Mouse (Mus musculus) heart, embryonic 15.5 days (tissue): ENCODE results near the gene Dhx34. TPM values are rescaled to one million over a fixed set of nuclear protein-coding genes. Genes with fewer than 3 reads are reported as not detected.

Experiments
- ATAC-seq: fragments of 200-750 bp; cut with Nextera tagmentation; replicated peaks from 2 replicates; pipeline ENCODE4 v1.8.0; 2017; ENCODE audit warnings: low read depth, moderate TSS enrichment; ENCODE audit not compliant: insufficient number of reproducible peaks, insufficient read depth, low FRiP score
- H3K27ac ChIP-seq: fragments of 300-500 bp; sonication (generic); 2 replicates; pipeline ENCODE4 v1.5.1; 2015; ENCODE audit warnings: mild to moderate bottlenecking, inconsistent platforms
- H3K27me3 ChIP-seq: fragments of 300-500 bp; sonication (generic); 2 replicates; pipeline ENCODE4 v1.6.1; 2015; ENCODE audit warnings: inconsistent platforms
- H3K36me3 ChIP-seq: fragments of 300-500 bp; sonication (generic); 2 replicates; pipeline ENCODE4 v1.6.1; 2015; ENCODE audit warnings: mild to moderate bottlenecking, inconsistent platforms
- H3K4me1 ChIP-seq: fragments of 300-500 bp; sonication (generic); replicated peaks from 2 replicates; pipeline ENCODE4 v1.6.1; 2015; ENCODE audit warnings: inconsistent platforms
- H3K4me2 ChIP-seq: fragments of 300-500 bp; sonication (generic); 2 replicates; pipeline ENCODE4 v1.6.1; 2015; ENCODE audit warnings: inconsistent platforms, mild to moderate bottlenecking, moderate library complexity
- H3K4me3 ChIP-seq: fragments of 300-500 bp; sonication (generic); 2 replicates; pipeline ENCODE4 v1.5.1; 2015; ENCODE audit warnings: mild to moderate bottlenecking, inconsistent platforms
- H3K9ac ChIP-seq: fragments of 300-500 bp; sonication (generic); 2 replicates; pipeline ENCODE4 v1.6.1; 2015; ENCODE audit warnings: mild to moderate bottlenecking, inconsistent platforms
- H3K9me3 ChIP-seq: fragments of 300-500 bp; sonication (generic); replicated peaks from 2 replicates; pipeline ENCODE4 v1.6.1; 2016; ENCODE audit warnings: inconsistent platforms
- whole genome bisulfite sequencing: fragments of 180-500 bp; shearing (Covaris S2); methylation state at CpG from one replicate; pipeline ENCODE4 v1.1.7; 2015; ENCODE audit warnings: mixed read lengths; 5-methylcytosine and 5-hydroxymethylcytosine counted together
- polyA plus RNA-seq: library from polyadenylated mRNA; unstranded; fragments of >200 nt; fragmentation: Nextera tagmentation; extraction: Ambion mirVana; gene quantifications from 2 replicates; pipeline ENCODE4 v1.2.1, GENCODE M21; 2015

Gene Dhx34
- polyA plus RNA-seq, 1 experiment from 2014 or later: 7.6 TPM

DNA sequence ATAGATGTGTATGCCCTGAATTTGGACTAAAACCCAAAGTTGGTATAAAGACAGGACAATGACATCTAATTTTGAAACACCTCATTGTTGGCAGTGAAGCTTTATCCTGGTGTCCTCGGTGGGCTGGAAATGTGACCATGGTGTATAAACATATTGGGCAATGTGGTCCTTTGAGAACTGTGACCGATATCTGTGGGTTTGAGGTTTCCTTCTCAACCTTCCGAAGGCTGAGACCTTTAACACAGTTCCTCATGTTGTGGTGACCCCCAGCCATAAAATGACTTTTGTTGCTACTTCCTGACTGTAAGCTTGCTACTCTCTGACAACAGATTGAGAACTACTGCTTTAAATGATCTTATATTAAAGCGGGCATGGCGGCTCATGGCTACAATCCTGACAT is 28.9 kb upstream of the Dhx34 start:
- no peak for ATAC-seq
- H3K36me3 ChIP-seq: no peaks in the 10 kb centered on the region
- no peak overlapping the region for H3K4me3 ChIP-seq

DNA sequence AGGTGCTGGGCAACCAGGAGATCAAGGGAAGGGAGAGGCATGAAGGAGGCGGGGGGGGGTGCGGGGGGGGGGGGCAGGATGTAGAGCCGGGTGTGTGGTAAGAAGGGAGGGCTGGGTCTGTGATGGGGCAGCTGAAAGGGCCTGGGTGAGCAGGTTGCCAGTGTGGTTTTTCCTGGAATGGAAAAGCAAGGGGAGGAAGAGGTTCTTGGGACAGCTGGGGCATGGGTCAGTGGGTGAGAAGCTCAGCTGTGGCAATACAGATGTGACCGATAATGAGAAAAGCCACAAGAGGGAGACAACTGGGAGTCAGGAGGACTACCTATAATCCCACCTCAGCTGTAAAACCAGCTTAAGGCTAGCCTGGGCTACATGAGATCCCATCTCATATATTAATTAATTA is 24.1 kb upstream of the Dhx34 start:
- Histone ChIP-seq H3K9me3 (no peaks in the 10 kb centered on the region), H3K4me1 (no peaks in the 10 kb centered on the region), H3K27me3 (no peaks in the 10 kb centered on the region), H3K36me3 (no peaks in the 10 kb centered on the region), H3K4me2 (no peak overlapping the region), H3K9ac (no peak overlapping the region), H3K27ac (no peak overlapping the region), H3K4me3 (no peak overlapping the region)
- WGBS: 58% methylated on average over 1 of the region's 4 CpGs
- ATAC-seq: no peak

More for the DNA sequence above, 28.9 kb upstream of the Dhx34 start:
- H3K4me1 ChIP-seq: no peaks in the 10 kb centered on the region
- H3K9me3 ChIP-seq: no peaks in the 10 kb centered on the region
- H3K4me2 ChIP-seq: no peak overlapping the region
- no peak overlapping the region for H3K27ac ChIP-seq
- no peak overlapping the region for H3K9ac ChIP-seq
- no peaks in the 10 kb centered on the region for H3K27me3 ChIP-seq
- WGBS: 76% methylated on average over 5 of the region's 5 CpGs

DNA sequence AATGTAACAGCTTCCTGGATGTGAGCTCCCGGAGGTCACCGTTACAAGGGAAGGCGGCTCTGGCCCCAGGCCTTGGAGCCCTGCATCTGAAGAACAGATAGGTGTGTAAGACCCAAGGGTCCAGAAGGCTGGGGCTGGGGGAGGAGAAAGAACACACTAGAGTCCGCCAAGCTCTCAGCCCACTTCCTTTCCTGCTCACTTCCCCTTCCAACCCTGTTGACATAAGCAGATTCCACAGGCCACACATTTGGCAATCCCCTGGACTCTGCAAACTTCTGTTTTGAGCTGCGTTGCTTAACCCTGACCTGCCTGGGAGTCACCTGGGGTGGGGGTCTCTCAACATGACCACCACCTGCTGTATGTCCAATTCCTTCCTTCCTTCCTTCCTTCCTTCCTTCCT is 22.2 kb upstream of the Dhx34 start, which contains the start of gene C5ar2:
Gene C5ar2, minus strand, starts transcription at position 88 of the 400 bp plus-strand sequence.
- WGBS: 56% methylated on average over 5 of the region's 5 CpGs
- Histone ChIP-seq H3K9me3 (no peaks in the 10 kb centered on the region), H3K4me3 (no peak within 1 kb of the TSS), H3K9ac (no peak within 1 kb of the TSS), H3K4me1 (no peaks in the 10 kb centered on the region), H3K27me3 (no peaks in the 10 kb centered on the region), H3K36me3 (no peaks in the 10 kb centered on the region), H3K4me2 (no peak within 1 kb of the TSS), H3K27ac (peak within 1 kb of the TSS; percentile 31)
- no peak for ATAC-seq

DNA sequence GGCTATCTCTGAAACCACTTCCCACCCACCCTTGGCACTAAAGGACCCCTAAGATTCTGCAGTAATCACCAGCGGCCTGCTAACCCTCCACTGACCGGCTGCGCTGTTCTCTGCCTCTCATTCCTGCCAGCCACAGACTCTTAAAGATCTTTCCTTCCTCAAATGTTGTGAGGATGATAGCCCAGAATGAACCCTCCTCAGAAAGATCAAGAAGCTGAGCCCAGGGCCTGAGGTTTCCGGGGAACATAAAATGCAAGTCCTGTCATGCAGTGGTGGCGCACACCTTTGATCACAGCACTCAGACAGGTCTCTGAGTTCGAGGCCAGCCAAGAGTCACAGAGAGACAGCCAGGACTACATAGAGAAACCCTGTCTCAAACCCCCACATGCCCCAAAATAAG is 20.4 kb upstream of the Dhx34 start:
- Histone ChIP-seq H3K36me3 (no peaks in the 10 kb centered on the region), H3K9me3 (no peaks in the 10 kb centered on the region), H3K9ac (no peak overlapping the region), H3K27me3 (no peaks in the 10 kb centered on the region), H3K4me2 (no peak overlapping the region), H3K4me3 (no peak overlapping the region), H3K27ac (no peak overlapping the region), H3K4me1 (no peaks in the 10 kb centered on the region)
- 68% methylated on average over 6 of the region's 6 CpGs for WGBS
- no peak for ATAC-seq

DNA sequence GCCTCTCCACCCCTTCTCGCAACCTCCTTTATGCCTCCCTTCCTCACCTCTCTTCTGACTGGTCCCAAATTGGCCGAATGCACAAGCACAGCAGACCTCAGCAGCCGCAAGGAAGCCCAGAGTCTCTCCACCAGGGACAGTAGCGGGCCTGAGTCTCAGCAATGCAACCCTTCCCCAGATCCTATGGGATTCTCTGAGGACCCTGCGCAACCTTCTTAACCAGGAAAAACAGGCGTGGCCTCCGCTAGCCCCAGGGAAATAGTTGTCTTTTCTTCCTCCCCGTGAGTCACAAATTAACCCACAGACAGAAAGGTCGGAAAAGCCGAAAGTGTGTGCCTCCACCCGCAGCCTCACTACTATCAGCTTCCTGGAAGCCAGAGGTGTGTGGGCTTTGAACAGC is 19.9 kb upstream of the Dhx34 start:
- H3K9me3 ChIP-seq: no peaks in the 10 kb centered on the region
- no peak for ATAC-seq
- H3K36me3 ChIP-seq: no peaks in the 10 kb centered on the region
- no peak overlapping the region for H3K27ac ChIP-seq
- no peaks in the 10 kb centered on the region for H3K4me1 ChIP-seq
- no peak overlapping the region for H3K4me2 ChIP-seq
- WGBS: 55% methylated on average over 11 of the region's 11 CpGs
- no peak overlapping the region for H3K9ac ChIP-seq
- H3K4me3 ChIP-seq: no peak overlapping the region
- no peaks in the 10 kb centered on the region for H3K27me3 ChIP-seq

DNA sequence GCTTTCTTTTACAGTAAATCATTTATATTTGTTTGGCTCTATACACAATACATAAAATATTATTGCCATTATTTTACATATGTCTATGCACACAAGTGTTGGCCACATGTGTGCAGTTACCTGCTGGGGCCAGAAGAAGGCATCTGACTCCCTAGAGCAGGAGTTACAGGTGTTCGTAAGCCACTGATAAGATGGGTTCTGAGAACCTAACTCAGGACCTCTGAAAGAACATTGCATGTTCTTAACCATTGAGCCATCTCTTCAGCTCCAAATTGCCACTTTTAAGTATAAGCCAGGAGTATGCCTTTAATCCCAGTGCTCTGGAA is 19.1 kb upstream of the Dhx34 start:
- H3K4me3 ChIP-seq: no peak overlapping the region
- no peak overlapping the region for H3K9ac ChIP-seq
- H3K36me3 ChIP-seq: no peaks in the 10 kb centered on the region
- no peaks in the 10 kb centered on the region for H3K4me1 ChIP-seq
- no peaks in the 10 kb centered on the region for H3K9me3 ChIP-seq
- ATAC-seq: no peak
- H3K27ac ChIP-seq: no peak overlapping the region
- WGBS: 93% methylated on average over 1 of the region's 1 CpGs
- no peaks in the 10 kb centered on the region for H3K27me3 ChIP-seq
- H3K4me2 ChIP-seq: no peak overlapping the region

DNA sequence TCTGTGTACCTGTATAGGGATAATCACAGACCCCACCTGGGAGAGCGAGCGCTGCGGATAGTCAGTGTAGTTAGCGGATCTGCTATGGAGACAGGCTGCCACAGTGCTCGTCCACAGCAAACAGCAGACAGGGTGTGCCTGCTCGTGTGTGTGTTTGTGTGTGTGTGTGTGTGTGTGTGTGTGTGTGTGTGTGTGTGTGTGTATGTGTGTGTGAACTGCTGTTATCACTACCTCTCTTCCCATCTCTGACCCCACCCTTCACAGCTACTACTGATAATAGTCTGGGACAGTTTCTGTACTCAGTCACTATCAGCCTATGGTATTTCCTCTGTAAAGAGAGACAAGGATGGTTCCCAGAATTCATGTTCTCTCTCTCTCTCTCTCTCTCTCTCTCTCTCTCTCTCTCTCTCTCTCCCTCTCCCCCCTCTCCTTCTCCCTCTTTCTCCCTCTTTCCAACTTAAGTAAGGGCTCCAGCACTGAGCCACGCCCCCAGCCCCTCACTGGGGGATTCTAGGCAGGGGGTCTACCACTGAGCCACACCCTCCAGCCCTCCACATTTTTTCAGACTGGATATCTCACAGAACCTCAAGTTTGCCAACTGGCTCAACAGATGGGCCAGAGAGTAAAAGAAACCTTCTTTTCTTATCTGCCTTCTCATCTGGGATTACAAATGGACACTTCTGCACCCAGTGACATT is 18.6 kb upstream of the Dhx34 start:
- no peaks in the 10 kb centered on the region for H3K4me1 ChIP-seq
- no peaks in the 10 kb centered on the region for H3K36me3 ChIP-seq
- no peaks in the 10 kb centered on the region for H3K9me3 ChIP-seq
- ATAC-seq: peak; percentile 58
- no peak overlapping the region for H3K9ac ChIP-seq
- no peak overlapping the region for H3K27ac ChIP-seq
- H3K27me3 ChIP-seq: no peaks in the 10 kb centered on the region
- H3K4me3 ChIP-seq: no peak overlapping the region
- H3K4me2 ChIP-seq: no peak overlapping the region
- 69% methylated on average over 7 of the region's 7 CpGs for WGBS

DNA sequence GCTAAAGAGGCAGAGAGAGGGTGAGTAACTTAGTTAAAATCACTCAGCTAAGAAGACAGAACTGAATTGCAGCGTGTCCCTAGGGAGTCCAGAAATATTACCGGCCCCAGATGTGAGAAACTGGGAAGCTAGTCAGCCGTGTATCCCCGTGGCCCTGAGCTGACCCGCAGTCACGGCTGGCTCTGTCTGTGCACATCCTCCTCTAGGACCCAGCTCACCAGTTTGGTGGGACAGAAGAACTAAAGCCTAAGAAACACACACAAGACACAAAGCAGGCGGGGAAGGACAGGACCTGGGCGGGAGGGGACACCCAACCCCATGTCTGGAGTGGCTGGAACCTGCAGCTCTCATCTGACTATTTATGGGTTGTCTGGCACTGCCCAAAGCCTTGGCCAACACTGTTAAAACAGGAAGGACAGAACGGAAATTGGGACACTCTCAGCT is 17.7 kb upstream of the Dhx34 start:
- H3K9ac ChIP-seq: no peak overlapping the region

DNA sequence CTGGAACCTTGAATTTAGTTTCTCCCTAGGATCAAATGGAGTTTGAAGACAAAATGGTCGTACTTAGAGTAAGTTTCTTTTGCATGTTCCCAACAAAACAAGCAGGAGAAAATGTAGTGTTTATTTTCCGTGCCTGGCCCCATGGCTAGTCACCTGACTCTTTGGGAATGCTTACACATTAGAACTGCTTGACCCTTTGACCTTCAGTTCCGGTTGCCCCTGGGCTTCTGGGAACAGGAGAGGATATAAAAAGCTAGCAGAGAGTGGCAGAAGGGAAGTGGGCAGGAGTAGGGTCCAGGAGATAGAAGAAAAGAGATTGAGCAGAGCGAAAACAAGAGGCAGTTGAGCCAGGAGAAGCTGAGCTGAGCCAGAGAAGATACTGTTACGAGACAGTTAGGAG is 8.0 kb upstream of the Dhx34 start:
- H3K36me3 ChIP-seq: no peaks in the 10 kb centered on the region
- no peak for ATAC-seq
- WGBS: 34% methylated on average over 5 of the region's 5 CpGs

More for the DNA sequence above, 17.7 kb upstream of the Dhx34 start:
- no peaks in the 10 kb centered on the region for H3K4me1 ChIP-seq
- H3K4me2 ChIP-seq: no peak overlapping the region
- no peaks in the 10 kb centered on the region for H3K27me3 ChIP-seq
- H3K36me3 ChIP-seq: no peaks in the 10 kb centered on the region
- H3K4me3 ChIP-seq: no peak overlapping the region
- H3K9me3 ChIP-seq: no peaks in the 10 kb centered on the region
- no peak overlapping the region for H3K27ac ChIP-seq
- 0 out of 2 replicates have a peak, but pooled peaks have one; percentile 24 for ATAC-seq
- 46% methylated on average over 9 of the region's 9 CpGs for WGBS

DNA sequence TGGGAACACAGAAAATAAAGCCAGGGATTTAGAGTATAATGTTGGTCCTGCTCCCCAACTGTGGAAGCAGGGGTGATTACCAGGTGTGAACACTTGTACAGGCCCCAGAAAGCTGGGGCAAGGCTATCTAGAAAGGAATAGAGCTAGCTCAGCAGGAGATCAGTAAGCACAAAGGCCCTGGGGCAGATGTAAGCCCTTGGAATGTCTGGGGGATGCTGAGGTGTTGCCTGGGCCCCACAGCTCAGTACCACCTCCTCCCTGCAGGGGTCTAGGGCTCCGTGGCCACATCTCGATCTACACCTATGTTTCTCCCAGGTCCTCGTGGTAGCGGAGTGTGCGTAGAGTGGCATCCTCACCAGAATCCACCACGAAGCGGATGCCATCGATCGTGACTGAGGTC is 7.9 kb downstream of the Dhx34 start:
- H3K36me3 ChIP-seq: peaks cover 34% of the 10 kb centered on the region
- H3K4me2 ChIP-seq: no peak overlapping the region
- WGBS: 87% methylated on average over 9 of the region's 9 CpGs
- H3K27me3 ChIP-seq: no peaks in the 10 kb centered on the region
- ATAC-seq: no peak
- no peaks in the 10 kb centered on the region for H3K9me3 ChIP-seq
- no peak overlapping the region for H3K27ac ChIP-seq
- no peaks in the 10 kb centered on the region for H3K4me1 ChIP-seq
- H3K4me3 ChIP-seq: no peak overlapping the region
- H3K9ac ChIP-seq: no peak overlapping the region

More for the DNA sequence above, 8.0 kb upstream of the Dhx34 start:
- Histone ChIP-seq H3K9ac (no peak overlapping the region), H3K9me3 (no peaks in the 10 kb centered on the region), H3K27me3 (no peaks in the 10 kb centered on the region; the same call in 1 of the 2 replicates), H3K4me3 (no peak overlapping the region), H3K27ac (no peak overlapping the region; the same call in 1 of the 2 replicates), H3K4me2 (no peak overlapping the region), H3K4me1 (peaks cover 8% of the 10 kb centered on the region; the same call in 1 of the 2 replicates)

DNA sequence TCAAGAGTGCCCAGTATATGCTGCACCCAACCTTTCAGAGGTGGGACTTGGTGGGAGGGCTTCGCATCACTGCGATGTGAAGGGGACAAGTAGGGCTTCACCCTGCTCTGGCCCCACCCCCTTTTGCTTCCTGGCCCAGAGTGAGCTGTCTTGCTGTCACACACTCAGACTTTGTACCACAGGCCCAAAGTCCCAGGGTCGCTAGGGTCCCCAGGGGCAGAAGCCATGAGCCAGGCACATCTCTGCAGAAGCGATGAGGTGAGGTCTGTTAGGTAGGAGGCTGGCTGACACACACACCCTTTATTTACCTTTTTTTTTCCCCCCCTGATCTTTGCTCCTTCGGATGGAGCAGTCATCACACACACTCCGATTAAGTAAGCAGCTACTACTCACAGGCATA is 8.6 kb downstream of the Dhx34 start:
- Histone ChIP-seq H3K4me3 (no peak overlapping the region), H3K4me2 (no peak overlapping the region), H3K9me3 (no peaks in the 10 kb centered on the region), H3K27ac (no peak overlapping the region), H3K27me3 (no peaks in the 10 kb centered on the region), H3K9ac (no peak overlapping the region), H3K36me3 (peaks cover 26% of the 10 kb centered on the region), H3K4me1 (no peaks in the 10 kb centered on the region)
- ATAC-seq: no peak
- 89% methylated on average over 6 of the region's 6 CpGs for WGBS

DNA sequence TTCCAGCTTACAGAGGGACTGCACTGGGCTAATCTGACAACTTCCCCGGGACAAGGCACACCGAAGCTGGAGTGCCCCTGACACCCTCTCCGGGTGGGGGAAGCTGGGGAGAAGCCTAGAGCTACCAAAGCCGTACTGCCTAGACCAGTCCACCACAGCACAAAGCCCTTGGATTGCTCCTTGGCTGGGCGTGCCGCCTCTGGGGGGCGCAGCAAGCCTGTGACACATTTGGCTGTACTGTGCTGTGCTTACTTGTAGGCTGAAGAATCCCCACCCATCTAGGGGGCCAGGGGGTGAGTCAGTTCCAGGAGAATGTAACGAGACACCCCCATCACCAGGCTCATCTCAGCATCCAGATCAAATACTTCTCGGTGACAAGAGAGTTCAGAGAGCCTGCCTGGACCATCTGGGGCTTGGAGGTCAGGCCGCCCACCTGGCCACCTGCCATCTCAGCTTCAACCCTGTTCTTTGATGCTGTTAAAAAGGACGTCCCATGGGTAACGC is 10.9 kb downstream of the Dhx34 start:
- no peak for ATAC-seq
- Histone ChIP-seq H3K27ac (no peak overlapping the region), H3K4me1 (no peaks in the 10 kb centered on the region), H3K9me3 (no peaks in the 10 kb centered on the region), H3K4me3 (no peak overlapping the region), H3K4me2 (no peak overlapping the region), H3K27me3 (no peaks in the 10 kb centered on the region), H3K9ac (no peak overlapping the region), H3K36me3 (peaks cover 25% of the 10 kb centered on the region)
- 71% methylated on average over 12 of the region's 12 CpGs for WGBS
